Mouse (Mus musculus): ENCODE results near the gene Trim24. TPM values are rescaled to one million over a fixed set of nuclear protein-coding genes. Genes with fewer than 3 reads are reported as not detected.

The Trim24 gene
- polyA plus RNA-seq, 1 experiment from 2014 or later, result 18.5 TPM

- no peaks in the 10 kb centered on the region for H3K27me3 ChIP-seq (ENCODE audit: control insufficient read depth, insufficient read depth, low read length)
- under 1% methylated on average over 49 of the region's 70 CpGs for WGBS
- peak overlapping the region; percentile 95 to 99 for H3K27ac ChIP-seq (replicated peaks in 1 of 2; ENCODE audit: control insufficient read depth in 1 of 2, insufficient read depth in 1 of 2, low read depth in 2 of 2, low read length in 2 of 2)
- H3K4me3 ChIP-seq (ENCODE audit: control insufficient read depth in 1 of 2, insufficient read depth in 1 of 2, low read depth in 1 of 2, low read length in 2 of 2), result peak overlapping the region; percentile 84 to 91
- H3K9me3 ChIP-seq (ENCODE audit: control insufficient read depth, low read length), result peaks cover 35% of the 10 kb centered on the region
- H3K9ac ChIP-seq (ENCODE audit: low read length), result peak overlapping the region; percentile 97
- H3K4me1 ChIP-seq (ENCODE audit: control insufficient read depth in 2 of 2, insufficient read depth in 2 of 2, low read length in 2 of 2), result no peaks in the 10 kb centered on the region
- ATAC-seq (ENCODE audit: insufficient number of reproducible peaks, insufficient read depth, low FRiP score, low read depth), result peak; percentile 45
- peak overlapping the region; percentile 66 for H3K4me2 ChIP-seq (ENCODE audit: low read length)
- H3K36me3 ChIP-seq (ENCODE audit: control insufficient read depth, insufficient read depth, low read length), result 0 out of 2 replicates have a peak, but pooled peaks cover 9% of the 10 kb centered on the region
Measured at GRCm38 (mm10) chr6:37871137-37871851, 683 bp downstream of the Trim24 start.

GRCm38 (mm10) chr6:37872861-37873260, 2.2 kb downstream of the Trim24 start:
- WGBS, result 92% methylated on average over 1 of the region's 1 CpGs
- Histone ChIP-seq H3K4me3 (ENCODE audit: control insufficient read depth in 1 of 2, insufficient read depth in 1 of 2, low read depth in 1 of 2, low read length in 2 of 2) (no peak overlapping the region), H3K4me2 (ENCODE audit: low read length) (no peak overlapping the region)

GRCm38 (mm10) chr6:37873731-37874130, 3.1 kb downstream of the Trim24 start:
- peaks cover 0 to 3% of the 10 kb centered on the region in 2 experiments; a peak in 1 of 4 replicates for H3K4me1 ChIP-seq (ENCODE audit: control insufficient read depth in 2 of 2, insufficient read depth in 2 of 2, low read length in 2 of 2)
- H3K4me2 ChIP-seq (ENCODE audit: low read length), result no peak overlapping the region
- no peaks in the 10 kb centered on the region for H3K27me3 ChIP-seq (ENCODE audit: control insufficient read depth, insufficient read depth, low read length)
- H3K36me3 ChIP-seq (ENCODE audit: control insufficient read depth, insufficient read depth, low read length), result 0 out of 2 replicates have a peak, but pooled peaks cover 19% of the 10 kb centered on the region
- no peak for ATAC-seq (ENCODE audit: insufficient number of reproducible peaks, insufficient read depth, low FRiP score, low read depth)
- H3K9ac ChIP-seq (ENCODE audit: low read length), result no peak overlapping the region
- peaks cover 41% of the 10 kb centered on the region for H3K9me3 ChIP-seq (ENCODE audit: control insufficient read depth, low read length)
- H3K4me3 ChIP-seq (ENCODE audit: control insufficient read depth in 1 of 2, insufficient read depth in 1 of 2, low read depth in 1 of 2, low read length in 2 of 2), result no peak overlapping the region
- H3K27ac ChIP-seq (replicated peaks in 1 of 2; ENCODE audit: control insufficient read depth in 1 of 2, insufficient read depth in 1 of 2, low read depth in 2 of 2, low read length in 2 of 2), result no peak overlapping the region

More at GRCm38 (mm10) chr6:37872861-37873260, 2.2 kb downstream of the Trim24 start:
- Histone ChIP-seq H3K27me3 (ENCODE audit: control insufficient read depth, insufficient read depth, low read length) (no peaks in the 10 kb centered on the region), H3K4me1 (ENCODE audit: control insufficient read depth in 2 of 2, insufficient read depth in 2 of 2, low read length in 2 of 2) (no peaks in the 10 kb centered on the region), H3K9me3 (ENCODE audit: control insufficient read depth, low read length) (peaks cover 41% of the 10 kb centered on the region), H3K9ac (ENCODE audit: low read length) (no peak overlapping the region), H3K27ac (replicated peaks in 1 of 2; ENCODE audit: control insufficient read depth in 1 of 2, insufficient read depth in 1 of 2, low read depth in 2 of 2, low read length in 2 of 2) (no peak overlapping the region), H3K36me3 (ENCODE audit: control insufficient read depth, insufficient read depth, low read length) (0 out of 2 replicates have a peak, but pooled peaks cover 19% of the 10 kb centered on the region)
- no peak for ATAC-seq (ENCODE audit: insufficient number of reproducible peaks, insufficient read depth, low FRiP score, low read depth)

- 0 out of 2 replicates have a peak, but pooled peaks cover 22% of the 10 kb centered on the region for H3K36me3 ChIP-seq (ENCODE audit: control insufficient read depth, insufficient read depth, low read length)
- no peak overlapping the region for H3K4me2 ChIP-seq (ENCODE audit: low read length)
- H3K4me1 ChIP-seq (ENCODE audit: control insufficient read depth in 2 of 2, insufficient read depth in 2 of 2, low read length in 2 of 2), result peaks cover 0 to 3% of the 10 kb centered on the region in 2 experiments; a peak in 1 of 4 replicates
- no peak overlapping the region for H3K27ac ChIP-seq (replicated peaks in 1 of 2; ENCODE audit: control insufficient read depth in 1 of 2, insufficient read depth in 1 of 2, low read depth in 2 of 2, low read length in 2 of 2)
- H3K9ac ChIP-seq (ENCODE audit: low read length), result no peak overlapping the region
- H3K9me3 ChIP-seq (ENCODE audit: control insufficient read depth, low read length), result peaks cover 36% of the 10 kb centered on the region
- no peaks in the 10 kb centered on the region for H3K27me3 ChIP-seq (ENCODE audit: control insufficient read depth, insufficient read depth, low read length)
- H3K4me3 ChIP-seq (ENCODE audit: control insufficient read depth in 1 of 2, insufficient read depth in 1 of 2, low read depth in 1 of 2, low read length in 2 of 2), result no peak overlapping the region
- no peak for ATAC-seq (ENCODE audit: insufficient number of reproducible peaks, insufficient read depth, low FRiP score, low read depth)
- 80% methylated on average over 1 of the region's 1 CpGs for WGBS
Measured at GRCm38 (mm10) chr6:37878206-37878605, 7.6 kb downstream of the Trim24 start.

- H3K36me3 ChIP-seq (ENCODE audit: control insufficient read depth, insufficient read depth, low read length), result 0 out of 2 replicates have a peak, but pooled peaks cover 16% of the 10 kb centered on the region
Measured at GRCm38 (mm10) chr6:37880586-37880985, 10.0 kb downstream of the Trim24 start.

GRCm38 (mm10) chr6:37893586-37893985, 23.0 kb downstream of the Trim24 start:
- H3K4me1 ChIP-seq (ENCODE audit: control insufficient read depth in 2 of 2, insufficient read depth in 2 of 2, low read length in 2 of 2), result peaks cover 7 to 9% of the 10 kb centered on the region in 2 experiments
- H3K27ac ChIP-seq (replicated peaks in 1 of 2; ENCODE audit: control insufficient read depth in 1 of 2, insufficient read depth in 1 of 2, low read depth in 2 of 2, low read length in 2 of 2), result no peak overlapping the region

More at GRCm38 (mm10) chr6:37880586-37880985, 10.0 kb downstream of the Trim24 start:
- no peak for ATAC-seq (ENCODE audit: insufficient number of reproducible peaks, insufficient read depth, low FRiP score, low read depth)
- Histone ChIP-seq H3K4me2 (ENCODE audit: low read length) (no peak overlapping the region), H3K27me3 (ENCODE audit: control insufficient read depth, insufficient read depth, low read length) (no peaks in the 10 kb centered on the region), H3K9me3 (ENCODE audit: control insufficient read depth, low read length) (peaks cover 16% of the 10 kb centered on the region), H3K4me3 (ENCODE audit: control insufficient read depth in 1 of 2, insufficient read depth in 1 of 2, low read depth in 1 of 2, low read length in 2 of 2) (no peak overlapping the region), H3K9ac (ENCODE audit: low read length) (no peak overlapping the region), H3K27ac (replicated peaks in 1 of 2; ENCODE audit: control insufficient read depth in 1 of 2, insufficient read depth in 1 of 2, low read depth in 2 of 2, low read length in 2 of 2) (no peak overlapping the region), H3K4me1 (ENCODE audit: control insufficient read depth in 2 of 2, insufficient read depth in 2 of 2, low read length in 2 of 2) (peaks cover 0 to 3% of the 10 kb centered on the region in 2 experiments; a peak in 1 of 4 replicates)
- 91% methylated on average over 3 of the region's 3 CpGs for WGBS

GRCm38 (mm10) chr6:37895646-37896435, 25.2 kb downstream of the Trim24 start:
- no peak overlapping the region for H3K4me3 ChIP-seq (ENCODE audit: control insufficient read depth in 1 of 2, insufficient read depth in 1 of 2, low read depth in 1 of 2, low read length in 2 of 2)
- WGBS, result 71% methylated on average over 5 of the region's 5 CpGs
- H3K36me3 ChIP-seq (ENCODE audit: control insufficient read depth, insufficient read depth, low read length), result peaks cover 1% of the 10 kb centered on the region; the same call in 1 of the 2 replicates
- H3K9ac ChIP-seq (ENCODE audit: low read length), result peak overlapping the region; percentile 46; the same call in 1 of the 2 replicates
- ATAC-seq (ENCODE audit: insufficient number of reproducible peaks, insufficient read depth, low FRiP score, low read depth), result peak; percentile 71; the same call in 1 of the 2 replicates
- peaks cover 7 to 9% of the 10 kb centered on the region in 2 experiments for H3K4me1 ChIP-seq (ENCODE audit: control insufficient read depth in 2 of 2, insufficient read depth in 2 of 2, low read length in 2 of 2)
- no peaks in the 10 kb centered on the region for H3K27me3 ChIP-seq (ENCODE audit: control insufficient read depth, insufficient read depth, low read length)
- peak overlapping the region; percentile 70 to 72 for H3K27ac ChIP-seq (replicated peaks in 1 of 2; ENCODE audit: control insufficient read depth in 1 of 2, insufficient read depth in 1 of 2, low read depth in 2 of 2, low read length in 2 of 2)
- H3K4me2 ChIP-seq (ENCODE audit: low read length), result no peak overlapping the region
- no peaks in the 10 kb centered on the region for H3K9me3 ChIP-seq (ENCODE audit: control insufficient read depth, low read length)

More at GRCm38 (mm10) chr6:37893586-37893985, 23.0 kb downstream of the Trim24 start:
- no peak for ATAC-seq (ENCODE audit: insufficient number of reproducible peaks, insufficient read depth, low FRiP score, low read depth)
- H3K4me3 ChIP-seq (ENCODE audit: control insufficient read depth in 1 of 2, insufficient read depth in 1 of 2, low read depth in 1 of 2, low read length in 2 of 2), result no peak overlapping the region
- H3K36me3 ChIP-seq (ENCODE audit: control insufficient read depth, insufficient read depth, low read length), result peaks cover 2% of the 10 kb centered on the region; the same call in 1 of the 2 replicates
- H3K4me2 ChIP-seq (ENCODE audit: low read length), result no peak overlapping the region
- 49% methylated on average over 2 of the region's 2 CpGs for WGBS
- H3K27me3 ChIP-seq (ENCODE audit: control insufficient read depth, insufficient read depth, low read length), result no peaks in the 10 kb centered on the region
- H3K9me3 ChIP-seq (ENCODE audit: control insufficient read depth, low read length), result no peaks in the 10 kb centered on the region
- no peak overlapping the region for H3K9ac ChIP-seq (ENCODE audit: low read length)
